In the genomic region with DNA sequence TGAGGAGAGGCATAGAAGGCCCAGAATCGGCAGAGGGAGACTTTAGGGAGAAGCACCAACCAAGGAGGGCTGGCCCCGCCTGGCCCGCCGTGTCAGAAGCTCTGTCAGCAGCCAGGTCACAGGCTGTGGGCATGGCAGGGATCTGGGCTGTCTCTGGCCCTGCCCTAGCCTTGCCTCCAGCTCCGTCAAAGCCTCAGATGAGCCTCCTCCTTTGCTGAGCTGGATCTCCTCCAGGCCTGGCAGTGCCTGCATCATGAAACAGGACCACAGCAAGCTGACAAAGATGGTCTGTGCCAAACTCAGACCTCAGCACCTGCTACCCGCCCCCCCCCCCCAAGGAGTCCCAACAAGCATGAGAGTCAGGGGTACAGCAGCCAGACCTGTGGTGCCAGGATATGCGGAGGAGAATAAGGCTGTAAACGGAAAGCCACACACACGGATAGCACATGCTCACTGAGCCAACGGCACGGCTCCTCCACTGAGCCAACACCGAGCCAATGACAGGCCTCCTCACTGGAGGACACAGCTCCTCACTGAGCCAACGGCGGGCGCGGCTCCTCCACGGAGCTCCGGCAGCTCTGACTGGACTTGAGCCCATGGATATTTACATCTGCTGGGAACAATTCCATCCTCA, we compare ENCODE assay signal across 12 mouse cellular contexts. TPM values are rescaled to one million over a fixed set of nuclear protein-coding genes. Genes with fewer than 3 reads are reported as not detected.
DNase-seq lines count a peak whose midpoint lies in the region; ATAC-seq and TF ChIP-seq lines count a peak whose summit lies in the region.
"Had no signal": no experiment of that assay in that cellular context is flagged by ENCODE, and none has a peak within 500 bp of the region (broad histone marks: within the 10 kb centered on the region; RNA-seq: fewer than 3 reads in every experiment).

No protein-coding gene starts in this region.

- H3K27ac ChIP-seq in hindbrain, postnatal 0 days = peak overlapping the region; percentile 42; the same call in 1 of the 2 replicates
- no peak overlapping the region for H3K27ac ChIP-seq in hindbrain, embryonic 12.5 days
- H3K27ac ChIP-seq in heart, embryonic 10.5 days = no peak overlapping the region
- H3K27ac ChIP-seq: liver, embryonic 12.5 days; midbrain, embryonic 13.5 days had no signal

- peak; percentile 85 for ATAC-seq in hindbrain, postnatal 0 days
- no peak for ATAC-seq in hindbrain, embryonic 12.5 days (ENCODE audit: low FRiP score)
- ATAC-seq in monocyte, adult 5-6 weeks (replicated peaks; ENCODE audit: insufficient number of reproducible peaks, low FRiP score, low TSS enrichment, poor library complexity, severe bottlenecking) = no peak
- ATAC-seq: liver, embryonic 12.5 days; midbrain, embryonic 13.5 days had no signal

- no peaks in the 10 kb centered on the region for H3K9me3 ChIP-seq in hindbrain, postnatal 0 days (ENCODE audit: low read length)
- H3K9me3 ChIP-seq in hindbrain, embryonic 12.5 days (replicated peaks) = no peaks in the 10 kb centered on the region
- no peaks in the 10 kb centered on the region for H3K9me3 ChIP-seq in heart, embryonic 10.5 days
- H3K9me3 ChIP-seq: liver, embryonic 12.5 days; midbrain, embryonic 13.5 days had no signal

- H3K9ac ChIP-seq in hindbrain, postnatal 0 days (replicated peaks; ENCODE audit: low read length) = no peak overlapping the region
- no peak overlapping the region for H3K9ac ChIP-seq in hindbrain, embryonic 12.5 days
- H3K9ac ChIP-seq: liver, embryonic 12.5 days; midbrain, embryonic 13.5 days had no signal

- H3K4me3 ChIP-seq in hindbrain, postnatal 0 days (ENCODE audit: low read length) = no peak overlapping the region
- H3K4me3 ChIP-seq in hindbrain, embryonic 12.5 days = no peak overlapping the region
- no peak overlapping the region for H3K4me3 ChIP-seq in heart, embryonic 10.5 days
- H3K4me3 ChIP-seq: liver, embryonic 12.5 days; midbrain, embryonic 13.5 days had no signal

- peak; percentile 77 for DNase-seq in hindbrain, postnatal 0 days (ENCODE audit: low spot score)
- DNase-seq in brain, embryonic 18.5 days (ENCODE audit: low read depth, low spot score) = peak; percentile 20
- DNase-seq in cerebellum, postnatal 4 days (ENCODE audit: low spot score in 2 of 2) = peak; percentile 18 to 77
- DNase-seq in right cerebral cortex, adult 18-20 months = peak; percentile 51
- no peak for DNase-seq in heart, embryonic 10.5 days (ENCODE audit: low spot score)
- DNase-seq in adrenal gland, adult 18-20 months (ENCODE audit: low spot score in 2 of 2) = no peak
- DNase-seq: adrenal gland, adult 8-10 months; kidney, adult 8-10 months had no signal

- no peaks in the 10 kb centered on the region for H3K36me3 ChIP-seq in hindbrain, postnatal 0 days (ENCODE audit: insufficient read depth, low read length)
- H3K36me3 ChIP-seq in hindbrain, embryonic 12.5 days = no peaks in the 10 kb centered on the region
- H3K36me3 ChIP-seq in heart, embryonic 10.5 days = no peaks in the 10 kb centered on the region
- H3K36me3 ChIP-seq: liver, embryonic 12.5 days; midbrain, embryonic 13.5 days had no signal

- 29% methylated on average over 18 of the region's 18 CpGs for WGBS in hindbrain, postnatal 0 days
- 64% methylated on average over 18 of the region's 18 CpGs for whole genome bisulfite sequencing in hindbrain, embryonic 12.5 days
- 60% methylated on average over 18 of the region's 18 CpGs for WGBS in heart, embryonic 10.5 days

- no peak for TF ChIP-seq CTCF in hindbrain, postnatal 0 days (IDR thresholded peaks at IDR 0.05; ENCODE audit: low read depth)

- 0 out of 2 replicates have a peak, but pooled peaks cover 5% of the 10 kb centered on the region for H3K4me1 ChIP-seq in hindbrain, postnatal 0 days (ENCODE audit: insufficient read depth, low read length)
- peaks cover 5% of the 10 kb centered on the region for H3K4me1 ChIP-seq in hindbrain, embryonic 12.5 days
- H3K4me1 ChIP-seq in heart, embryonic 10.5 days = peaks cover 8% of the 10 kb centered on the region

- H3K4me2 ChIP-seq in hindbrain, postnatal 0 days (ENCODE audit: low read depth, low read length) = peak overlapping the region; percentile 10; the same call in 1 of the 2 replicates
- H3K4me2 ChIP-seq in hindbrain, embryonic 12.5 days (replicated peaks) = no peak overlapping the region
- H3K4me2 ChIP-seq: liver, embryonic 12.5 days; midbrain, embryonic 13.5 days had no signal

- H3K27me3 ChIP-seq in hindbrain, postnatal 0 days (ENCODE audit: insufficient read depth, low read length) = no peaks in the 10 kb centered on the region; the same call in 1 of the 2 replicates
- H3K27me3 ChIP-seq in hindbrain, embryonic 12.5 days = peaks cover 28% of the 10 kb centered on the region; the same call in 1 of the 2 replicates
- peaks cover 67% of the 10 kb centered on the region for H3K27me3 ChIP-seq in heart, embryonic 10.5 days (ENCODE audit: insufficient read depth, poor library complexity, severe bottlenecking)

RNA-seq across cellular contexts. Expression of gene Trp73, which starts 30.7 kb away (rescaled TPM):
- 0.83 and 1.2 TPM in 2 replicates for total RNA-seq in hindbrain, postnatal 0 days (2014; rRNA removed)
- polyA plus RNA-seq in hindbrain, postnatal 0 days (2015; fragmentation: Nextera tagmentation; extraction: Ambion mirVana) = 0.96 and 1.3 TPM in 2 replicates
- polyA plus RNA-seq in hindbrain, embryonic 12.5 days (2016; fragmentation: Nextera tagmentation; extraction: Ambion mirVana) = 1.7 and 2.4 TPM in 2 replicates
- not detected in 3 replicates for total RNA-seq in monocyte, adult 5-6 weeks (2017)
- 0.09 TPM in 1 of 2 replicates, not detected in the other for polyA plus RNA-seq in heart, embryonic 10.5 days (2016; fragmentation: Nextera tagmentation; extraction: Ambion mirVana)
- not detected for total RNA-seq in adrenal gland, adult 18-20 months (2021)

RNA-seq across cellular contexts. Expression of gene Wrap73, which starts 32.8 kb away (rescaled TPM):
- 55.0 and 76.7 TPM in 2 replicates for total RNA-seq in hindbrain, postnatal 0 days (2014; rRNA removed)
- 36.3 and 36.5 TPM in 2 replicates for polyA plus RNA-seq in hindbrain, postnatal 0 days (2015; fragmentation: Nextera tagmentation; extraction: Ambion mirVana)
- 41.9 and 42.9 TPM in 2 replicates for polyA plus RNA-seq in hindbrain, embryonic 12.5 days (2016; fragmentation: Nextera tagmentation; extraction: Ambion mirVana)
- 8.2 to 15.0 TPM (median 14.1 TPM) in 3 replicates for total RNA-seq in monocyte, adult 5-6 weeks (2017)
- 27.7 and 33.2 TPM in 2 replicates for polyA plus RNA-seq in heart, embryonic 10.5 days (2016; fragmentation: Nextera tagmentation; extraction: Ambion mirVana)
- 10 to 100 TPM; 14.2 to 21.1 TPM for total RNA-seq in adrenal gland, adult 18-20 months (2021)

RNA-seq across cellular contexts. Expression of gene Tprgl, which starts 51.1 kb away (rescaled TPM):
- total RNA-seq in hindbrain, postnatal 0 days (2014; rRNA removed) = 212 and 220 TPM in 2 replicates
- 228 and 239 TPM in 2 replicates for polyA plus RNA-seq in hindbrain, postnatal 0 days (2015; fragmentation: Nextera tagmentation; extraction: Ambion mirVana)
- polyA plus RNA-seq in hindbrain, embryonic 12.5 days (2016; fragmentation: Nextera tagmentation; extraction: Ambion mirVana) = 154 and 159 TPM in 2 replicates
- 73.1 to 107 TPM (median 99.0 TPM) in 3 replicates for total RNA-seq in monocyte, adult 5-6 weeks (2017)
- 125 and 140 TPM in 2 replicates for polyA plus RNA-seq in heart, embryonic 10.5 days (2016; fragmentation: Nextera tagmentation; extraction: Ambion mirVana)
- total RNA-seq in adrenal gland, adult 18-20 months (2021) = 100 to 1,000 TPM; 155 to 172 TPM

Comparison
In these comparisons a context has a peak if more than half of its experiments do, and no peak if none do; other contexts are left out.
1. DNase-seq: peak in hindbrain, postnatal 0 days (single experiment), brain, embryonic 18.5 days (single experiment), cerebellum, postnatal 4 days (2 of 2) and right cerebral cortex, adult 18-20 months (single experiment); none in heart, embryonic 10.5 days (single experiment) and adrenal gland, adult 18-20 months (0 of 2).